Mouse (Mus musculus) midbrain, embryonic 13.5 days (tissue): ENCODE measurements at regions not wholly inside any gene's neighbourhood (a gene's known extent, or its start where the extent isn't known, plus 50 kb on each side); places are given as distances from the start of the nearest gene placed in this dataset.

Source experiments
- ATAC-seq: fragments of 200-750 bp; cut with Nextera tagmentation; 2 replicates; pipeline ENCODE4 v1.8.0; 2017; ENCODE audit warnings: mild to moderate bottlenecking, moderate TSS enrichment, moderate library complexity
- H3K27ac ChIP-seq: fragments of 300-500 bp; sonication (generic); 2 replicates; pipeline ENCODE4 v1.5.1; 2015; ENCODE audit warnings: inconsistent platforms, mild to moderate bottlenecking, moderate library complexity
- H3K27me3 ChIP-seq: fragments of 300-500 bp; sonication (generic); 2 replicates; pipeline ENCODE4 v1.6.1; 2015; ENCODE audit warnings: mild to moderate bottlenecking, inconsistent platforms
- H3K36me3 ChIP-seq: fragments of 300-500 bp; sonication (generic); 2 replicates; pipeline ENCODE4 v1.6.1; 2015; ENCODE audit warnings: mild to moderate bottlenecking, inconsistent platforms
- H3K4me1 ChIP-seq: fragments of 300-500 bp; sonication (generic); replicated peaks from 2 replicates; pipeline ENCODE4 v1.6.1; 2015; ENCODE audit warnings: inconsistent platforms
- H3K4me2 ChIP-seq: fragments of 300-500 bp; sonication (generic); replicated peaks from 2 replicates; pipeline ENCODE4 v1.6.1; 2015; ENCODE audit warnings: moderate library complexity, mild to moderate bottlenecking, inconsistent platforms
- H3K4me3 ChIP-seq: fragments of 300-500 bp; sonication (generic); replicated peaks from 2 replicates; pipeline ENCODE4 v1.5.1; 2015; ENCODE audit warnings: mild to moderate bottlenecking, inconsistent platforms
- H3K9ac ChIP-seq: fragments of 300-500 bp; sonication (generic); replicated peaks from 2 replicates; pipeline ENCODE4 v1.6.1; 2015; ENCODE audit warnings: mild to moderate bottlenecking, inconsistent platforms
- H3K9me3 ChIP-seq: fragments of 300-500 bp; sonication (generic); 2 replicates; pipeline ENCODE4 v1.6.1; 2016; ENCODE audit warnings: mild to moderate bottlenecking, inconsistent platforms
- WGBS: fragments of 180-500 bp; shearing (Covaris S2); methylation state at CpG from one replicate; pipeline ENCODE4 v1.1.7; 2015; 5-methylcytosine and 5-hydroxymethylcytosine counted together

GRCm38 (mm10) chr13:97847561-97847960 lies 87.1 kb upstream of the Gm10260 start:
- no peaks in the 10 kb centered on the region for H3K27me3 ChIP-seq
- H3K36me3 ChIP-seq, result no peaks in the 10 kb centered on the region
- no peaks in the 10 kb centered on the region for H3K4me1 ChIP-seq
- no peak overlapping the region for H3K27ac ChIP-seq
- H3K4me2 ChIP-seq, result no peak overlapping the region
- no peak overlapping the region for H3K9ac ChIP-seq
- ATAC-seq, result no peak
- no peak overlapping the region for H3K4me3 ChIP-seq
- H3K9me3 ChIP-seq, result no peaks in the 10 kb centered on the region
- 96% methylated on average over 6 of the region's 6 CpGs for WGBS

GRCm38 (mm10) chr13:97845148-97845547 lies 84.7 kb upstream of the Gm10260 start:
- H3K9me3 ChIP-seq, result no peaks in the 10 kb centered on the region
- H3K4me1 ChIP-seq, result peaks cover 3% of the 10 kb centered on the region; the same call in 1 of the 2 replicates
- H3K9ac ChIP-seq, result no peak overlapping the region
- ATAC-seq, result no peak
- 92% methylated on average over 5 of the region's 5 CpGs for WGBS
- H3K4me2 ChIP-seq, result no peak overlapping the region
- H3K27ac ChIP-seq, result no peak overlapping the region
- H3K27me3 ChIP-seq, result no peaks in the 10 kb centered on the region
- H3K4me3 ChIP-seq, result no peak overlapping the region
- no peaks in the 10 kb centered on the region for H3K36me3 ChIP-seq

GRCm38 (mm10) chr13:97842801-97843200 lies 82.4 kb upstream of the Gm10260 start:
- H3K27me3 ChIP-seq, result no peaks in the 10 kb centered on the region
- no peaks in the 10 kb centered on the region for H3K9me3 ChIP-seq
- H3K4me3 ChIP-seq, result no peak overlapping the region
- no peaks in the 10 kb centered on the region for H3K36me3 ChIP-seq
- 78% methylated on average over 5 of the region's 5 CpGs for WGBS
- peaks cover 11% of the 10 kb centered on the region; the same call in 1 of the 2 replicates for H3K4me1 ChIP-seq
- no peak overlapping the region for H3K9ac ChIP-seq
- no peak overlapping the region for H3K4me2 ChIP-seq
- no peak overlapping the region for H3K27ac ChIP-seq
- no peak for ATAC-seq

- no peaks in the 10 kb centered on the region for H3K36me3 ChIP-seq
- H3K9me3 ChIP-seq, result no peaks in the 10 kb centered on the region
- H3K4me2 ChIP-seq, result no peak overlapping the region
- no peak for ATAC-seq
- no peak overlapping the region for H3K4me3 ChIP-seq
- 95% methylated on average over 7 of the region's 7 CpGs for WGBS
- H3K27ac ChIP-seq, result no peak overlapping the region
- H3K27me3 ChIP-seq, result no peaks in the 10 kb centered on the region
- H3K4me1 ChIP-seq, result peaks cover 11% of the 10 kb centered on the region; the same call in 1 of the 2 replicates
- H3K9ac ChIP-seq, result no peak overlapping the region
Measured at GRCm38 (mm10) chr13:97841503-97841902, 81.1 kb upstream of the Gm10260 start.

GRCm38 (mm10) chr13:97839617-97840308 lies 79.3 kb upstream of the Gm10260 start:
- Histone ChIP-seq H3K4me3 (no peak overlapping the region), H3K4me2 (no peak overlapping the region), H3K36me3 (no peaks in the 10 kb centered on the region), H3K27me3 (no peaks in the 10 kb centered on the region), H3K27ac (no peak overlapping the region; the same call in 1 of the 2 replicates), H3K9me3 (no peaks in the 10 kb centered on the region), H3K4me1 (peaks cover 11% of the 10 kb centered on the region; the same call in 1 of the 2 replicates), H3K9ac (no peak overlapping the region)
- WGBS, result 38% methylated on average over 7 of the region's 7 CpGs
- ATAC-seq, result no peak

GRCm38 (mm10) chr13:97837443-97838000 lies 77.1 kb upstream of the Gm10260 start:
- WGBS, result 80% methylated on average over 7 of the region's 7 CpGs
- no peak overlapping the region for H3K27ac ChIP-seq
- H3K36me3 ChIP-seq, result no peaks in the 10 kb centered on the region
- H3K27me3 ChIP-seq, result no peaks in the 10 kb centered on the region
- H3K9ac ChIP-seq, result no peak overlapping the region
- ATAC-seq, result no peak
- peaks cover 11% of the 10 kb centered on the region; the same call in 1 of the 2 replicates for H3K4me1 ChIP-seq
- H3K4me3 ChIP-seq, result no peak overlapping the region
- H3K4me2 ChIP-seq, result no peak overlapping the region
- H3K9me3 ChIP-seq, result no peaks in the 10 kb centered on the region

- H3K27me3 ChIP-seq, result no peaks in the 10 kb centered on the region
- no peak overlapping the region for H3K4me2 ChIP-seq
- H3K9ac ChIP-seq, result no peak overlapping the region
- no peaks in the 10 kb centered on the region for H3K9me3 ChIP-seq
- no peak for ATAC-seq
- H3K36me3 ChIP-seq, result no peaks in the 10 kb centered on the region
- no peak overlapping the region for H3K4me3 ChIP-seq
- H3K27ac ChIP-seq, result no peak overlapping the region
- WGBS, result 91% methylated on average over 1 of the region's 1 CpGs
- H3K4me1 ChIP-seq, result no peaks in the 10 kb centered on the region
Measured at GRCm38 (mm10) chr13:97832448-97832847, 72.0 kb upstream of the Gm10260 start.

GRCm38 (mm10) chr13:97831839-97832238 lies 71.4 kb upstream of the Gm10260 start:
- no peaks in the 10 kb centered on the region for H3K4me1 ChIP-seq
- no peak overlapping the region for H3K9ac ChIP-seq
- H3K27ac ChIP-seq, result no peak overlapping the region
- H3K27me3 ChIP-seq, result no peaks in the 10 kb centered on the region
- no peak for ATAC-seq
- no peak overlapping the region for H3K4me2 ChIP-seq
- 77% methylated on average over 5 of the region's 5 CpGs for WGBS
- no peaks in the 10 kb centered on the region for H3K36me3 ChIP-seq
- no peaks in the 10 kb centered on the region for H3K9me3 ChIP-seq
- H3K4me3 ChIP-seq, result no peak overlapping the region

- H3K4me2 ChIP-seq, result no peak overlapping the region
- no peak overlapping the region for H3K4me3 ChIP-seq
- peaks cover 20% of the 10 kb centered on the region for H3K4me1 ChIP-seq
- no peaks in the 10 kb centered on the region for H3K27me3 ChIP-seq
- no peaks in the 10 kb centered on the region for H3K36me3 ChIP-seq
- no peak overlapping the region for H3K9ac ChIP-seq
- WGBS, result 44% methylated on average over 5 of the region's 5 CpGs
- no peak overlapping the region for H3K27ac ChIP-seq
- H3K9me3 ChIP-seq, result no peaks in the 10 kb centered on the region
- no peak for ATAC-seq
Measured at GRCm38 (mm10) chr13:97829558-97829957, 69.1 kb upstream of the Gm10260 start.

GRCm38 (mm10) chr13:97825801-97826576 lies 65.6 kb upstream of the Gm10260 start:
- no peak overlapping the region for H3K4me3 ChIP-seq
- peaks cover 35% of the 10 kb centered on the region for H3K4me1 ChIP-seq
- ATAC-seq, result peak; percentile 49
- 20% methylated on average over 22 of the region's 22 CpGs for WGBS
- no peaks in the 10 kb centered on the region for H3K27me3 ChIP-seq
- H3K36me3 ChIP-seq, result no peaks in the 10 kb centered on the region
- H3K4me2 ChIP-seq, result peak overlapping the region; percentile 15
- H3K27ac ChIP-seq, result peak overlapping the region; percentile 75
- H3K9me3 ChIP-seq, result no peaks in the 10 kb centered on the region
- no peak overlapping the region for H3K9ac ChIP-seq

GRCm38 (mm10) chr13:97825361-97825760 lies 64.9 kb upstream of the Gm10260 start:
- H3K27ac ChIP-seq, result peak overlapping the region; percentile 75
- no peak overlapping the region for H3K9ac ChIP-seq
- peak overlapping the region; percentile 15; the same call in 1 of the 2 replicates for H3K4me2 ChIP-seq
- H3K36me3 ChIP-seq, result no peaks in the 10 kb centered on the region
- no peak overlapping the region for H3K4me3 ChIP-seq
- H3K4me1 ChIP-seq, result peaks cover 38% of the 10 kb centered on the region
- no peaks in the 10 kb centered on the region for H3K27me3 ChIP-seq
- peak; percentile 43 for ATAC-seq
- WGBS, result 18% methylated on average over 3 of the region's 3 CpGs
- H3K9me3 ChIP-seq, result no peaks in the 10 kb centered on the region

GRCm38 (mm10) chr13:97824071-97824716 lies 63.8 kb upstream of the Gm10260 start:
- peak overlapping the region; percentile 72 for H3K27ac ChIP-seq
- peaks cover 38% of the 10 kb centered on the region for H3K4me1 ChIP-seq
- no peaks in the 10 kb centered on the region for H3K36me3 ChIP-seq
- WGBS, result 15% methylated on average over 20 of the region's 20 CpGs
- peak overlapping the region; percentile 25 for H3K4me3 ChIP-seq
- H3K9ac ChIP-seq, result peak overlapping the region; percentile 37; the same call in 1 of the 2 replicates
- ATAC-seq, result peak; percentile 86
- no peaks in the 10 kb centered on the region for H3K9me3 ChIP-seq
- H3K4me2 ChIP-seq, result peak overlapping the region; percentile 53
- H3K27me3 ChIP-seq, result no peaks in the 10 kb centered on the region
